Mouse (Mus musculus) MEL (cell line): Measurements from ENCODE around the gene Pld5. TPM values are rescaled to one million over a fixed set of nuclear protein-coding genes. Genes with fewer than 3 reads are reported as not detected.

Experiments
- DNase-seq: peaks from one replicate; pipeline ENCODE4 v3.0.0; 2011; ENCODE audit warnings: low read depth, low spot score
- H3K27ac ChIP-seq: 2 replicates; pipeline ENCODE4 v1.5.1; 2012; ENCODE audit warnings: low read depth, mild to moderate bottlenecking, control low read depth, low read length, moderate library complexity; ENCODE audit not compliant: control insufficient read depth
- H3K27me3 ChIP-seq, 2 experiments: fragments of 150-350 bp in 1 of 2; sonication (generic) in 1 of 2; 2 replicates each; pipeline ENCODE4 v1.6.1; 2012; ENCODE audit warnings: low read length in 2 of 2, mild to moderate bottlenecking in 2 of 2, improper control_type of control experiment in 1 of 2, moderate library complexity in 1 of 2; ENCODE audit not compliant: insufficient read depth in 2 of 2, control insufficient read depth in 1 of 2
- H3K36me3 ChIP-seq, 2 experiments: 2 replicates each; pipeline ENCODE4 v1.6.1; 2012 to 2014; ENCODE audit warnings: low read length in 2 of 2, improper control_type of control experiment in 1 of 2, inconsistent platforms in 1 of 2, mild to moderate bottlenecking in 1 of 2; ENCODE audit not compliant: insufficient read depth in 2 of 2, control insufficient read depth in 1 of 2
- H3K4me1 ChIP-seq, 2 experiments: fragments of 150-350 bp in 1 of 2; sonication (generic) in 1 of 2; 2 replicates each; pipeline ENCODE4 v1.6.1; 2012; ENCODE audit warnings: low read length in 2 of 2, improper control_type of control experiment in 1 of 2, mild to moderate bottlenecking in 1 of 2; ENCODE audit not compliant: insufficient read depth in 2 of 2, control insufficient read depth in 1 of 2
- H3K4me3 ChIP-seq, 2 experiments: fragments of 150-350 bp in 1 of 2; sonication (generic) in 1 of 2; 2 replicates each; pipeline ENCODE4 v1.5.1; 2012; ENCODE audit warnings: low read depth in 2 of 2, low read length in 2 of 2, mild to moderate bottlenecking in 2 of 2, moderate library complexity in 2 of 2, control low read depth in 1 of 2, improper control_type of control experiment in 1 of 2; ENCODE audit not compliant: control insufficient read depth in 1 of 2, insufficient read depth in 1 of 2
- H3K79me2 ChIP-seq: 2 replicates; pipeline ENCODE4 v1.6.1; 2012; ENCODE audit warnings: mild to moderate bottlenecking, low read length, moderate library complexity; ENCODE audit not compliant: control insufficient read depth, poor library complexity, insufficient read depth
- H3K9ac ChIP-seq: 2 replicates; pipeline ENCODE4 v1.6.1; 2012; ENCODE audit warnings: low read depth, mild to moderate bottlenecking, control low read depth, low read length, moderate library complexity; ENCODE audit not compliant: control insufficient read depth, poor library complexity, severe bottlenecking
- H3K9me3 ChIP-seq: fragments of 150-350 bp; sonication (generic); replicated peaks from 2 replicates; pipeline ENCODE4 v1.6.1; 2012; ENCODE audit warnings: mild to moderate bottlenecking, low read length, improper control_type of control experiment, moderate library complexity; ENCODE audit not compliant: insufficient read depth
- BHLHE40 ChIP-seq: IDR thresholded peaks from 2 replicates; pipeline ENCODE4 v1.6.1; 2012; ENCODE audit warnings: low read depth, mild to moderate bottlenecking, inconsistent platforms, low read length, improper control_type of control experiment, borderline replicate concordance
- CTCF ChIP-seq, 3 experiments: IDR thresholded peaks in 2 of 3; conservative IDR thresholded peaks in 1 of 3; 2 replicates each; pipeline ENCODE4 v1.5.1; 2011 to 2012; ENCODE audit warnings: low read length in 3 of 3, low read depth in 2 of 3, mild to moderate bottlenecking in 2 of 3, improper control_type of control experiment in 1 of 3, inconsistent platforms in 1 of 3, mixed read lengths in 1 of 3, moderate library complexity in 1 of 3; ENCODE audit not compliant: control insufficient read depth in 1 of 3, insufficient read depth in 1 of 3, poor library complexity in 1 of 3, severe bottlenecking in 1 of 3
- EP300 ChIP-seq, 2 experiments: IDR thresholded peaks; 2 replicates each; pipeline ENCODE4 v1.6.1; 2011; ENCODE audit warnings: improper control_type of control experiment in 2 of 2, low read length in 2 of 2, low read depth in 1 of 2, mild to moderate bottlenecking in 1 of 2
- GABPA ChIP-seq: IDR thresholded peaks from 2 replicates; pipeline ENCODE4 v1.6.1; 2012; ENCODE audit warnings: low read depth, mild to moderate bottlenecking, inconsistent platforms, low read length, improper control_type of control experiment, moderate library complexity
- GATA1 ChIP-seq: IDR thresholded peaks from 2 replicates; pipeline ENCODE4 v1.6.1; 2011; ENCODE audit warnings: low read depth, low read length, improper control_type of control experiment
- MAFK ChIP-seq: IDR thresholded peaks from 2 replicates; pipeline ENCODE4 v1.6.1; 2011; ENCODE audit warnings: low read depth, mild to moderate bottlenecking, low read length, improper control_type of control experiment, borderline replicate concordance
- MAX ChIP-seq: IDR thresholded peaks from 2 replicates; pipeline ENCODE4 v1.6.1; 2011; ENCODE audit warnings: low read length, improper control_type of control experiment
- MEF2A ChIP-seq: IDR thresholded peaks from 2 replicates; pipeline ENCODE4 v1.6.1; 2014; ENCODE audit warnings: low read depth, mild to moderate bottlenecking, inconsistent platforms, low read length, improper control_type of control experiment; ENCODE audit not compliant: poor library complexity, insufficient replicate concordance, severe bottlenecking; ENCODE audit errors: extremely low read depth
- MYB ChIP-seq: IDR thresholded peaks from 2 replicates; pipeline ENCODE4 v1.6.1; 2011; ENCODE audit warnings: mild to moderate bottlenecking, low read depth, low read length, improper control_type of control experiment
- POLR2AphosphoS5 ChIP-seq: IDR thresholded peaks from 2 replicates; pipeline ENCODE4 v1.6.1; 2012; ENCODE audit warnings: low read depth, borderline replicate concordance, mild to moderate bottlenecking, inconsistent platforms, low read length, moderate library complexity, mixed read lengths
- RCOR1 ChIP-seq: IDR thresholded peaks from 2 replicates; pipeline ENCODE4 v1.6.1; 2012; ENCODE audit warnings: low read depth, mild to moderate bottlenecking, inconsistent platforms, low read length, improper control_type of control experiment
- SMC3 ChIP-seq: IDR thresholded peaks from 2 replicates; pipeline ENCODE4 v1.6.1; 2011; ENCODE audit warnings: low read depth, low read length, improper control_type of control experiment
- TBP ChIP-seq: IDR thresholded peaks from 2 replicates; pipeline ENCODE4 v1.8.0; 2011; ENCODE audit warnings: low read depth, low read length, improper control_type of control experiment
- TCF12 ChIP-seq: IDR thresholded peaks from 2 replicates; pipeline ENCODE4 v1.6.1; 2014; ENCODE audit warnings: low read depth, mild to moderate bottlenecking, inconsistent platforms, low read length, improper control_type of control experiment, moderate library complexity
- UBTF ChIP-seq: IDR thresholded peaks from 2 replicates; pipeline ENCODE4 v1.6.1; 2012; ENCODE audit warnings: low read depth, mild to moderate bottlenecking, inconsistent platforms, low read length, improper control_type of control experiment, moderate library complexity, borderline replicate concordance; ENCODE audit not compliant: insufficient read depth
- USF1 ChIP-seq: IDR thresholded peaks from 2 replicates; pipeline ENCODE4 v1.6.1; 2014; ENCODE audit warnings: low read depth, mild to moderate bottlenecking, inconsistent platforms, low read length, improper control_type of control experiment, moderate library complexity
- USF2 ChIP-seq, 2 experiments: IDR thresholded peaks; 2 replicates each; pipeline ENCODE4 v1.6.1; 2011 to 2012; ENCODE audit warnings: improper control_type of control experiment in 2 of 2, low read length in 2 of 2, borderline replicate concordance in 1 of 2, inconsistent platforms in 1 of 2, low read depth in 1 of 2, mild to moderate bottlenecking in 1 of 2; ENCODE audit not compliant: insufficient read depth in 1 of 2
- ZC3H11A ChIP-seq: IDR thresholded peaks from 2 replicates; pipeline ENCODE4 v1.6.1; 2012; ENCODE audit warnings: low read depth, mild to moderate bottlenecking, inconsistent platforms, low read length, improper control_type of control experiment
- ZKSCAN1 ChIP-seq: IDR thresholded peaks from 2 replicates; pipeline ENCODE4 v1.6.1; 2012; ENCODE audit warnings: low read depth, mild to moderate bottlenecking, inconsistent platforms, low read length, improper control_type of control experiment, moderate library complexity
- polyA plus RNA-seq, 2 experiments: library from polyadenylated mRNA; stranded (reverse) in 1 of 2; unstranded in 1 of 2; fragments of >175 nt in 1 of 2; fragments of >200 nt in 1 of 2; gene quantifications; 2 replicates each; pipeline versions ENCODE4 v1.2.1 to v1.2.4; 2012; ENCODE audit warnings: low replicate concordance in 2 of 2, low read depth in 1 of 2; ENCODE audit not compliant: insufficient read length in 2 of 2, insufficient read depth in 1 of 2, missing spikeins in 1 of 2
- total RNA-seq: library from RNA; depleted of rRNA; stranded (reverse); fragments of 300-350 nt; gene quantifications from 2 replicates; pipeline ENCODE4 v1.2.3, GENCODE M21; 2012

Gene Pld5
- total and polyA plus RNA-seq, 3 experiments = 0.01 TPM; not detected in 2

DNA sequence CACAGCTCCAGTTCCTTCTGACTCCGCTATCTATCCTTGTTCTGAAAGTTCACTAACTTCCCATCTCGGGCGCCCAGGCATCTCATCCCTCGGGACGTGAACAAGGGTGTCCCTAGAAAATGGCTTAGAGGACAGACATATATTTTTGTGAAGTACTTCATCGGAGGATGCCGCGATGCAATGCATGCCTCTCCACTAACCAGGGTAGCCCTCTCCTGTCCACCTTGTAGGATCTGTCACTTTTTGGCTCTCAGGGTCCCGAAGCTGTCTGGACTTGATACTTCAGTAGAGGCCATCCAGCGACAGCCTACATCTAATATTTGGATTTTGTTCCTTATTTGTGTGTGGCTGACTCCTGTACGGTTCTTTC is 484 bp upstream of the Pld5 start:
- Histone ChIP-seq H3K9ac (no peak overlapping the region), H3K4me3 (no peak overlapping the region), H3K36me3 (no peaks in the 10 kb centered on the region), H3K27ac (no peak overlapping the region), H3K27me3 (no peaks in the 10 kb centered on the region), H3K9me3 (no peaks in the 10 kb centered on the region), H3K4me1 (no peaks in the 10 kb centered on the region), H3K79me2 (no peaks in the 10 kb centered on the region)
- TF ChIP-seq RCOR1 (no peak), BHLHE40 (no peak), USF2 (IDR thresholded peaks at IDR 0.05; ENCODE audit: borderline replicate concordance in 1 of 2, insufficient read depth in 1 of 2, low read depth in 1 of 2, low read length in 2 of 2) (no peak), MAX (no peak), CTCF (IDR thresholded peaks at IDR 0.05 in 2 of 3, conservative IDR thresholded peaks at IDR 0.05 in 1 of 3; ENCODE audit: control insufficient read depth in 1 of 3, insufficient read depth in 1 of 3, low read depth in 2 of 3, low read length in 3 of 3, poor library complexity in 1 of 3, severe bottlenecking in 1 of 3) (no peak), ZC3H11A (no peak), MEF2A (no peak), ZKSCAN1 (no peak)
- no peak for DNase-seq

DNA sequence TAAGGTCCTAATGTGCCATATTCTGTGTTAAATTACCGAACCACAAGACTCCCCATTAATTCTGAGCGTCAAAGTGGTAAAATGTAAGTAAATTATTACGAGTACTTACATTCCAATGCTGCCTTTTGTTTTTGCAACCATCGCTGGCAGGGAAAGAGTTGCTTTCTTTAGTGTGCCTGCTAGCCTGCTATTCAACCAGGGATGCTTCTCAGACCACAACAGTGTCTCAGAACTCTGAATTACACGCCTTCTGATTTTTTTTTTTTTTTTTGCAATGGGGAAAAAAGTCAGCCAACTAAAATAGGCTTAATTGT is 26.4 kb downstream of the Pld5 start:
- H3K9me3 ChIP-seq = no peaks in the 10 kb centered on the region
- H3K36me3 ChIP-seq = no peaks in the 10 kb centered on the region
- no peak for TF ChIP-seq UBTF
- TF ChIP-seq GABPA = no peak
- no peak for TF ChIP-seq MAFK
- no peak for TF ChIP-seq USF2 (IDR thresholded peaks at IDR 0.05; ENCODE audit: borderline replicate concordance in 1 of 2, insufficient read depth in 1 of 2, low read depth in 1 of 2, low read length in 2 of 2)
- no peak for TF ChIP-seq RCOR1
- TF ChIP-seq GATA1 = no peak
- TF ChIP-seq SMC3 = no peak
- TF ChIP-seq TCF12 = no peak
- TF ChIP-seq TBP = no peak
- no peak for TF ChIP-seq USF1
- TF ChIP-seq POLR2AphosphoS5 = no peak
- TF ChIP-seq MAX = no peak
- TF ChIP-seq CTCF (IDR thresholded peaks at IDR 0.05 in 2 of 3, conservative IDR thresholded peaks at IDR 0.05 in 1 of 3; ENCODE audit: control insufficient read depth in 1 of 3, insufficient read depth in 1 of 3, low read depth in 2 of 3, low read length in 3 of 3, poor library complexity in 1 of 3, severe bottlenecking in 1 of 3) = no peak
- TF ChIP-seq EP300 (IDR thresholded peaks at IDR 0.05; ENCODE audit: low read depth in 1 of 2, low read length in 2 of 2) = no peak
- no peak for TF ChIP-seq MYB
- no peaks in the 10 kb centered on the region for H3K27me3 ChIP-seq
- H3K27ac ChIP-seq = no peak overlapping the region
- H3K4me3 ChIP-seq = no peak overlapping the region
- no peaks in the 10 kb centered on the region for H3K4me1 ChIP-seq
- no peaks in the 10 kb centered on the region for H3K79me2 ChIP-seq
- no peak overlapping the region for H3K9ac ChIP-seq
- no peak for DNase-seq
